In genomic region chr12:54398080-54398479, GRCm38 (mm10) we compare ENCODE assay signal across 17 mouse cellular contexts.
DNase-seq lines count a peak whose midpoint lies in the region; ATAC-seq and TF ChIP-seq lines count a peak whose summit lies in the region.
"Had no signal": no experiment of that assay in that cellular context is flagged by ENCODE, and none has a peak within 500 bp of the region (broad histone marks: within the 10 kb centered on the region; RNA-seq: fewer than 3 reads in every experiment).

No protein-coding gene starts in this region.

- DNase-seq in layer of hippocampus, adult 11-12 months (ENCODE audit: low spot score), result peak; percentile 24
- no peak for DNase-seq in layer of hippocampus, postnatal 25 days (ENCODE audit: extremely low spot score in 1 of 2, low spot score in 1 of 2)
- DNase-seq in A20 (ENCODE audit: low read depth, low spot score), result peak; percentile 70
- DNase-seq in neural tube, embryonic 10.5 days (ENCODE audit: extremely low spot score, low spot score), result no peak
- no peak for DNase-seq in gastrocnemius, adult 8-10 months (ENCODE audit: low spot score in 2 of 2)
- no peak for DNase-seq in cerebellum, adult 11 months
- DNase-seq: cerebellum, adult 9-10 months; gastrocnemius, postnatal 14 days; kidney, adult 18-20 months; right cerebral cortex, adult 18-20 months had no signal

- no peak overlapping the region for H3K4me3 ChIP-seq in bone marrow macrophage, adult 2 months (ENCODE audit: insufficient read depth, low read length)
- H3K4me3 ChIP-seq: heart, embryonic 15.5 days; hindbrain, embryonic 15.5 days; limb, embryonic 12.5 days; lung, embryonic 15.5 days; midbrain, embryonic 15.5 days had no signal

- peaks cover 49% of the 10 kb centered on the region for H3K4me1 ChIP-seq in bone marrow macrophage, adult 2 months (ENCODE audit: control insufficient read depth, insufficient read depth, low read length)
- H3K4me1 ChIP-seq: hindbrain, embryonic 15.5 days; midbrain, embryonic 15.5 days had no signal

- TF ChIP-seq CTCF in bone marrow macrophage, adult 2 months (IDR thresholded peaks at IDR 0.05; ENCODE audit: low read depth, low read length), result no peak

- peak overlapping the region; percentile 91 for H3K27ac ChIP-seq in bone marrow macrophage, adult 2 months (ENCODE audit: insufficient read depth, low read depth, low read length)
- H3K27ac ChIP-seq: heart, embryonic 15.5 days; hindbrain, embryonic 15.5 days; limb, embryonic 12.5 days; lung, embryonic 15.5 days; midbrain, embryonic 15.5 days had no signal

- no peak for TF ChIP-seq POLR2A in bone marrow macrophage, adult 2 months (IDR thresholded peaks at IDR 0.05; ENCODE audit: borderline replicate concordance, low read depth, low read length)

- peak; percentile 85 for ATAC-seq in megakaryocyte, adult 5-6 weeks (ENCODE audit: poor library complexity, severe bottlenecking)
- ATAC-seq: midbrain, embryonic 15.5 days had no signal

Comparison
In these comparisons a context has a peak if more than half of its experiments do, and no peak if none do; other contexts are left out.
1. DNase-seq: peak in layer of hippocampus, adult 11-12 months (single experiment) and A20 (single experiment); none in layer of hippocampus, postnatal 25 days (0 of 2), neural tube, embryonic 10.5 days (single experiment), gastrocnemius, adult 8-10 months (0 of 2) and cerebellum, adult 11 months (single experiment).